Mouse (Mus musculus): Measurements from ENCODE around the gene Fam183b.

Gene Fam183b

GRCm38 (mm10) chr11:58801558-58802228 is at the start of gene Fam183b:
Gene Fam183b (minus strand): TSS chr11:58801960.
- WGBS: 30% methylated on average over 14 of the region's 14 CpGs

- WGBS: 53% methylated on average over 2 of the region's 2 CpGs
Observed at GRCm38 (mm10) chr11:58849731-58850130, 48.0 kb upstream of the Fam183b start.

GRCm38 (mm10) chr11:58847636-58848035 is 45.9 kb upstream of the Fam183b start:
- WGBS: 26% methylated on average over 9 of the region's 9 CpGs

- under 1% methylated on average over 24 of the region's 24 CpGs for WGBS
Observed at GRCm38 (mm10) chr11:58846919-58847461, 45.2 kb upstream of the Fam183b start, which contains the start of gene Gm12258. Gene Gm12258 (plus strand): TSS chr11:58847158.

GRCm38 (mm10) chr11:58838951-58839350 is 37.2 kb upstream of the Fam183b start, which contains the start of gene Olfr311:
Gene Olfr311 (plus strand): TSS chr11:58839251.

GRCm38 (mm10) chr11:58832541-58832940 is 30.8 kb upstream of the Fam183b start:
- WGBS: 86% methylated on average over 3 of the region's 3 CpGs

GRCm38 (mm10) chr11:58829764-58830163 is 28.0 kb upstream of the Fam183b start:
- 86% methylated on average over 3 of the region's 3 CpGs for WGBS

GRCm38 (mm10) chr11:58828937-58829336 is 27.2 kb upstream of the Fam183b start, which contains the start of gene Olfr312:
Gene Olfr312 (plus strand): TSS chr11:58829237.

GRCm38 (mm10) chr11:58815676-58816075 is 13.9 kb upstream of the Fam183b start:
- WGBS: 93% methylated on average over 1 of the region's 1 CpGs

GRCm38 (mm10) chr11:58814700-58815099 is 12.9 kb upstream of the Fam183b start, which contains the start of gene Olfr313:
Gene Olfr313 (plus strand): TSS chr11:58815000.
- WGBS: 59% methylated on average over 1 of the region's 1 CpGs

GRCm38 (mm10) chr11:58812001-58812400 is 10.2 kb upstream of the Fam183b start:
- WGBS: 5% methylated on average over 1 of the region's 1 CpGs

GRCm38 (mm10) chr11:58804393-58804792 is 2.6 kb upstream of the Fam183b start:
- 74% methylated on average over 2 of the region's 2 CpGs for WGBS

GRCm38 (mm10) chr11:58803871-58804270 is 2.1 kb upstream of the Fam183b start:
- WGBS: 88% methylated on average over 4 of the region's 4 CpGs

- 52% methylated on average over 5 of the region's 5 CpGs for WGBS
Observed at GRCm38 (mm10) chr11:58799747-58800146, 2.0 kb downstream of the Fam183b start.

- 42% methylated on average over 7 of the region's 7 CpGs for WGBS
Observed at GRCm38 (mm10) chr11:58796850-58797249, 4.9 kb downstream of the Fam183b start.

- WGBS: 89% methylated on average over 2 of the region's 2 CpGs
Observed at GRCm38 (mm10) chr11:58795856-58796255, 5.9 kb downstream of the Fam183b start.

GRCm38 (mm10) chr11:58790646-58791045 is 11.1 kb downstream of the Fam183b start:
- whole genome bisulfite sequencing: 79% methylated on average over 6 of the region's 6 CpGs

GRCm38 (mm10) chr11:58790053-58790452 is 11.7 kb downstream of the Fam183b start:
- 61% methylated on average over 2 of the region's 2 CpGs for WGBS

- whole genome bisulfite sequencing: 34% methylated on average over 3 of the region's 3 CpGs
Observed at GRCm38 (mm10) chr11:58789532-58789931, 12.2 kb downstream of the Fam183b start.

- 88% methylated on average over 8 of the region's 8 CpGs for WGBS
Observed at GRCm38 (mm10) chr11:58788346-58788745, 13.4 kb downstream of the Fam183b start.

GRCm38 (mm10) chr11:58787651-58788050 is 14.1 kb downstream of the Fam183b start:
- WGBS: 88% methylated on average over 10 of the region's 10 CpGs

GRCm38 (mm10) chr11:58784182-58784581 is 17.6 kb downstream of the Fam183b start:
- WGBS: 76% methylated on average over 2 of the region's 2 CpGs

- 84% methylated on average over 6 of the region's 6 CpGs for WGBS
Observed at GRCm38 (mm10) chr11:58782480-58783089, 19.2 kb downstream of the Fam183b start, which contains the start of gene Olfr314. Gene Olfr314 (plus strand): TSS chr11:58782952.

Measured in cerebral cortex, adult 2 months (tissue).